Mouse (Mus musculus) heart, embryonic 11.5 days (tissue): Measurements from ENCODE around the gene Ntsr1. TPM values are rescaled to one million over a fixed set of nuclear protein-coding genes. Genes with fewer than 3 reads are reported as not detected.

Experiments used
- ATAC-seq: fragments of 200-750 bp; cut with Nextera tagmentation; replicated peaks from 2 replicates; pipeline ENCODE4 v1.8.0; 2017; ENCODE audit warnings: moderate library complexity; ENCODE audit not compliant: insufficient number of reproducible peaks, low FRiP score, low TSS enrichment
- H3K27ac ChIP-seq: fragments of 300-500 bp; sonication (generic); 2 replicates; pipeline ENCODE4 v1.5.1; 2014; ENCODE audit warnings: mild to moderate bottlenecking, low read depth, low read length
- H3K27me3 ChIP-seq: fragments of 300-500 bp; sonication (generic); 2 replicates; pipeline ENCODE4 v1.6.1; 2014; ENCODE audit warnings: mild to moderate bottlenecking, low read length, mixed read lengths; ENCODE audit not compliant: control insufficient read depth, insufficient read depth
- H3K36me3 ChIP-seq: fragments of 300-500 bp; sonication (generic); 2 replicates; pipeline ENCODE4 v1.6.1; 2014; ENCODE audit warnings: mild to moderate bottlenecking, low read length, moderate library complexity, mixed read lengths; ENCODE audit not compliant: control insufficient read depth, insufficient read depth
- H3K4me1 ChIP-seq: fragments of 300-500 bp; sonication (generic); 2 replicates; pipeline ENCODE4 v1.6.1; 2014; ENCODE audit warnings: low read length; ENCODE audit not compliant: control insufficient read depth, insufficient read depth
- H3K4me2 ChIP-seq: fragments of 300-500 bp; sonication (generic); 2 replicates; pipeline ENCODE4 v1.6.1; 2014; ENCODE audit warnings: mild to moderate bottlenecking, moderate library complexity
- H3K4me3 ChIP-seq: fragments of 300-500 bp; sonication (generic); 2 replicates; pipeline ENCODE4 v1.5.1; 2014; ENCODE audit warnings: low read depth, low read length
- H3K9ac ChIP-seq: fragments of 300-500 bp; sonication (generic); 2 replicates; pipeline ENCODE4 v1.6.1; 2014; ENCODE audit warnings: mild to moderate bottlenecking, low read depth, low read length, moderate library complexity
- H3K9me3 ChIP-seq: fragments of 300-500 bp; sonication (generic); replicated peaks from 2 replicates; pipeline ENCODE4 v1.6.1; 2016; ENCODE audit warnings: low read length; ENCODE audit not compliant: control insufficient read depth
- WGBS: fragments of 180-500 bp; shearing (Covaris S2); extraction: QIAGEN DNeasy Blood & Tissue Kit; methylation state at CpG from one replicate; pipeline ENCODE4 v1.1.7; 2014; ENCODE audit not compliant: insufficient replicate concordance; 5-methylcytosine and 5-hydroxymethylcytosine counted together
- polyA plus RNA-seq: library from polyadenylated mRNA; unstranded; fragments of >200 nt; fragmentation: Nextera tagmentation; extraction: Ambion mirVana; gene quantifications from 2 replicates; pipeline ENCODE4 v1.2.1, GENCODE M21; 2014

The Ntsr1 gene
- polyA plus RNA-seq, 1 experiment from 2014 or later, result 0.36 TPM

DNA sequence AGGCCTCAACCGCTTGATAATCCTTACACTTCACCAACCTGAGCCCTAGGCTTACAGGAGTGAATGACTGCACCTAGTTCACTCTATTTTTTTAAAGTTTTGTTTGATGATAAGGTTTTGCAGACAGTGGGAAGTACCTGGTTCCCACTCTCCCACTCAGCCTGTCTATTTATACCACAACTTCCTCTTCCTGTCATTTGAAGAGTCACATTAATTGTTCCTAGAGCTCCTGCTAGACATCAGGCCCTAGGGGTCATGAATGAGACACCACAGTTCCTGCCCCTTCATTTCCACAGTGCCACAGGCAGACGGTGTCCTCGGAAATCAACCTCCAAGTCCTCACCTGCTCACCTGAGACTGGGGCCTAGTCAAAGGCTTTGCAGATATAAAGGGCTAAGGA is 56.7 kb downstream of the Ntsr1 start:
- Histone ChIP-seq H3K4me3 (no peak overlapping the region), H3K4me1 (no peaks in the 10 kb centered on the region), H3K9ac (no peak overlapping the region), H3K4me2 (no peak overlapping the region), H3K9me3 (no peaks in the 10 kb centered on the region), H3K36me3 (no peaks in the 10 kb centered on the region), H3K27ac (no peak overlapping the region), H3K27me3 (peaks cover 3% of the 10 kb centered on the region; the same call in 1 of the 2 replicates)
- 58% methylated on average over 3 of the region's 3 CpGs for WGBS
- ATAC-seq, result no peak

DNA sequence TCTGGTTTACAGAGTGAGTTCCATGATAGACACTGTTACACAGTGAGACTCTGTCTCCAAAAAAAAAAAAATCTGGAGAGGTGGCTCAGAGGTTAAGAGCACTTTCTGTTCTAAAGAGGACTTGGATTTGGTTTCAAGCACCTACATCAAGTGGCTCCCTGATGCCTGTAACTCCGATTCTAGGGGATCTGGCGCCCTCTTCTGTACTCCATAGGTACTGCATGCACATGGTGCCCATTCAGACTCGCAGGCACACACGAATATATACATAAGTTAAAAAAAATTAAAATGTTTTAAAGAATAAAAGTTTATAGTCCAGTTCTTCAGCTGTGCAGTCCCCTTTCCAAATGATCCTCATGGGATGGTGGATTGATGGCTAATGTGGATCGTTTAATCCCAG is 60.5 kb downstream of the Ntsr1 start:
- Histone ChIP-seq H3K4me3 (no peak overlapping the region), H3K9me3 (no peaks in the 10 kb centered on the region), H3K4me2 (no peak overlapping the region), H3K27ac (no peak overlapping the region), H3K27me3 (peaks cover 8% of the 10 kb centered on the region; the same call in 1 of the 2 replicates), H3K9ac (no peak overlapping the region), H3K36me3 (no peaks in the 10 kb centered on the region), H3K4me1 (no peaks in the 10 kb centered on the region)
- 49% methylated on average over 5 of the region's 5 CpGs for WGBS
- ATAC-seq, result no peak

DNA sequence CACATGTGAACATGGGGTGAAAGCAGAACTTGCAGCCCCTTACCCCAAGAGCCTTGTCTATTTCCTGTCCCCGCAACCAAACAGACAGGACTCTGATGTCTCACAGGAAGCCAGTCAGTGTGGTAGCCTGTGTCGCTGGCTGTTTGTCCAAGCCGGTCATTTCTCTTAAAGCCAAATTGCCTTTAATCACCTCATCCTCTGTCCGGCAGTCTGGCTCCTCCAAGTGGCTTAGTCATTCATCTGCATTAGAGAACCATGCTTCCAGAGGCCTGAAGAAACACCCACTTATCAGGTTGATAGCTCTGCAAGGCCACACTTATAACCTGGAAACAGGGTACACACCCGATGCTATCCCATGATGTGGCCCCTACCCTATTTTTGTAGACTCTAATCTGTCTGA is 62.4 kb downstream of the Ntsr1 start:
- Histone ChIP-seq H3K4me2 (no peak overlapping the region), H3K4me1 (no peaks in the 10 kb centered on the region), H3K9me3 (no peaks in the 10 kb centered on the region), H3K27me3 (peaks cover 8% of the 10 kb centered on the region; the same call in 1 of the 2 replicates), H3K9ac (no peak overlapping the region), H3K4me3 (no peak overlapping the region), H3K27ac (no peak overlapping the region), H3K36me3 (no peaks in the 10 kb centered on the region)
- WGBS, result 47% methylated on average over 5 of the region's 5 CpGs
- no peak for ATAC-seq

DNA sequence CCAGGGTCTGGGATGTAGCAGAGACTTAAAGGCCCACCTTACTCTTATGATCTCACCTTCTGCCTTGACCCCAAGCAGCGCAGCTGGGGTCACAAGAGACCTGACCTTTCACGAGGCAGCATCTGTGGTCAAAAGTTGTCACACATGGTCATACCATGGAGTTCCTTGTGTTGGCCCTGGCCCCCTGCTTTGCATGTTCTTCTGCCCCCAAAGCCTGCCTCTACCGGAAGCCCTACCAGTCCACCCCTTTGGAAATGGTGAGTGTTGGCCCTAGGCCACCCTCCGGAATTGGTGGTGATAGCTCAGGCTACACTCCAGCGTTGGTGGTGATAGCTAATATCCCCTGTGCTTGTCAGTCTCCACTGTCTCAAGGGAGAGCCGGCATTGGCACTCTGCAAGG is 63.5 kb downstream of the Ntsr1 start:
- no peaks in the 10 kb centered on the region for H3K4me1 ChIP-seq
- no peak overlapping the region for H3K27ac ChIP-seq
- no peak for ATAC-seq
- peaks cover 8% of the 10 kb centered on the region; the same call in 1 of the 2 replicates for H3K27me3 ChIP-seq
- H3K9ac ChIP-seq, result no peak overlapping the region
- 60% methylated on average over 6 of the region's 6 CpGs for WGBS
- H3K4me2 ChIP-seq, result no peak overlapping the region
- no peaks in the 10 kb centered on the region for H3K9me3 ChIP-seq
- H3K4me3 ChIP-seq, result no peak overlapping the region
- H3K36me3 ChIP-seq, result no peaks in the 10 kb centered on the region

DNA sequence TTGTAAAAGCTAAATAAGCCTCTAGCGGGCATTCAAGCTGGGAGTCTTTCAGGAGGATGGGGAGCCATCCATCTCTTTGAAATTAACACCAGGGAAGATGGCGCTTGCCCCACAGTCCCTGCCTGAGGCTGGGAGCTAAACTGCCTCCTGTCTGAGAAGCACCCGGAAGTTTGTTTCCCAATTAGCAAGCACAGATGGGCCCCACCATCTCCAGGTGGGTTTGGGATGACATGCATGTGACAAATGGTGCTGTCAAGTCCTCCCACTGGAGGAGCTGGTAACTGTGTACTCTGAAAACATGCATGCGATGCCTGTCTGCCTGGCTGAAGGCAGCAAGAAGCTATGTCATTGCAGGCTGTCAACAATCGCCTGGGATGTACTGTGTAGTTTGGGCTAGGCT is 64.1 kb downstream of the Ntsr1 start:
- no peak overlapping the region for H3K9ac ChIP-seq
- no peak overlapping the region for H3K4me3 ChIP-seq
- H3K4me2 ChIP-seq, result no peak overlapping the region
- peaks cover 8% of the 10 kb centered on the region; the same call in 1 of the 2 replicates for H3K27me3 ChIP-seq
- no peaks in the 10 kb centered on the region for H3K9me3 ChIP-seq
- WGBS, result 37% methylated on average over 5 of the region's 5 CpGs
- no peaks in the 10 kb centered on the region for H3K4me1 ChIP-seq
- H3K36me3 ChIP-seq, result no peaks in the 10 kb centered on the region
- ATAC-seq, result no peak
- no peak overlapping the region for H3K27ac ChIP-seq

DNA sequence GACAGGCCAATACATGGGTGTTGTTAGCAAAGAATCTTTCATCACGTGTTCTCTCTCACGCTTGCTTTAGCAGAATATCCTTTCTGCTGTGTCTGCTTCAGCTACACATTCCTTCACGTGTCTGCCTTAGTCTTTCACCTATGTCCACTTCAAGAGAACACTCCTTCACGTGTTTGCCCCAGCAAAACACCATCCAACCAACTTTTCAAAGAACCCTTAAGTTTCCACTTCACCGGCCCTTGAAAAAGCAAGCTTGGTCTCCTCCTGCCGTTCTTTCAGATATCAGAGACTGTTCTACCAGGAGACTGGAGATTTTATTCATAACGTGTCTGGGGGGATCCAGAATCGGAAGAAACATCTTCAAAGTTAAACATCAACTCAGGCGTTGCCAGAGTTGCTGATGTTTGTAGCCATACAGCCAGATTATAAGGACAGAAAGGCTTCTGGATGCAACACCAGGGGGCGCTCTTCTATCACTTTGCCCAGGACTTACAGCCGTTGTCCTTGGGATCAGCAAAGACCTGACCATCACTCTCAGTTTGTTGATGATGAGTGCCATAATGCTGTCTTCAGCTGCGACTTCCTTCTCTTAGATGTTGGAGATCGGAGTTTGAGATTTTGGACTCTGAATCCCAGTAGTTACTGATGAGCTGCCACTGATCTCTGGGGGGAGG is 66.6 kb downstream of the Ntsr1 start:
- no peak overlapping the region for H3K27ac ChIP-seq
- no peaks in the 10 kb centered on the region for H3K36me3 ChIP-seq
- no peak overlapping the region for H3K9ac ChIP-seq
- H3K9me3 ChIP-seq, result no peaks in the 10 kb centered on the region
- 38% methylated on average over 13 of the region's 13 CpGs for WGBS
- no peak overlapping the region for H3K4me3 ChIP-seq
- no peak overlapping the region for H3K4me2 ChIP-seq
- H3K27me3 ChIP-seq, result peaks cover 8% of the 10 kb centered on the region; the same call in 1 of the 2 replicates
- ATAC-seq, result no peak
- peaks cover 4% of the 10 kb centered on the region; the same call in 1 of the 2 replicates for H3K4me1 ChIP-seq

DNA sequence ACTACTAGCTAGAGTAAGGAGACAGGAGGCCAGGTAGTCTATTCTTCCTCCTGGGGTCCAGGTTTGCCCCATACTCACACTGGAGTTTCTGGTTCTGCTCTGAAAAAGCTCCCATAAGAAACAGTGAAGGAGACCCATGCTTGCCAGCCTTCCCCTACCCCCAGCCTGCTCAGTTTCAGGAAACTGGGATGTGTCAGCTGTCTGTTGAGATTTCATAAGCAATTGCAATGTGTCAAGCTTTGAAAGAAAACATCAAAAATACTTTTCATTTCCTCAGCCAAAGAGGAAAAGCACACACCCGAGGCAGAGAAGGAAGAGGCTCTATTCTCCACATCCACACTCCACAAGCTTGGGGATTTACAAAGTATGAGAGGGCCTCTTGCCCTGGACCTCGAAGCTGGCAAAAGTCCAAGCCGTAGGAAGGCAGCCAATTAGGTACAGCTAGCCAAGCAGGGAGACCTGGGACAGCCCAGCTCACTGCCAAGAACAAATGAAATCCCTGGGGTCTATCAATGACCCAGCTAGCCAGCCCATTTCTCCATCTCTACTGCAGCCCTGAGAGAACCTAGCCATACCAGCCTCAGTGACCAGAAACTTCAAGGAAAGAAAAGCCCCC is 69.4 kb downstream of the Ntsr1 start:
- WGBS, result 43% methylated on average over 3 of the region's 3 CpGs
- no peaks in the 10 kb centered on the region for H3K36me3 ChIP-seq
- peaks cover 4% of the 10 kb centered on the region; the same call in 1 of the 2 replicates for H3K4me1 ChIP-seq
- 0 out of 2 replicates have a peak, but pooled peaks cover 3% of the 10 kb centered on the region for H3K27me3 ChIP-seq
- no peak; the same call in 1 of the 2 replicates for ATAC-seq
- no peak overlapping the region for H3K9ac ChIP-seq
- no peak overlapping the region for H3K4me3 ChIP-seq
- H3K27ac ChIP-seq, result no peak overlapping the region
- no peak overlapping the region for H3K4me2 ChIP-seq
- no peaks in the 10 kb centered on the region for H3K9me3 ChIP-seq

DNA sequence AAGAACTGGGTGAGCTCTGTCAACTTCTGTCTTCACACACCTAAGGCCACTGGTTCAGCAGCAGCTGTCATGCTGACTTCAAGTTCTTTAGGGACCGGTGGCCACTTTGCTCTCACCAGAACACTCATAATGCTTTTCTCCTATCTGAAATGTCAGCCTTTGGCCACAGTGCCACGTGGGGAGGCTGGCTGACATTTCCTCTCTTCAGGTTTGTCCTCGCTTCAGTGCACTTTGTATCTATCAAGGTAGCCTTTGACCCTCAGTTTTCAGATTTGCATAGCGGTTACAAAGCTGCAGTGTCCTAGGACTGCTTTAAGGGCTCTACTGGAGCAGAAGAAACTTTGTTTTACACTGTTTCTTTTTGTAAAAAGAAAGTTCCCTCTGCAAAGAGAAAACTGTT is 76.7 kb downstream of the Ntsr1 start:
- no peak overlapping the region for H3K9ac ChIP-seq
- WGBS, result 37% methylated on average over 4 of the region's 4 CpGs

More for the DNA sequence above, 76.7 kb downstream of the Ntsr1 start:
- H3K36me3 ChIP-seq, result no peaks in the 10 kb centered on the region
- no peaks in the 10 kb centered on the region for H3K9me3 ChIP-seq
- H3K4me1 ChIP-seq, result no peaks in the 10 kb centered on the region
- no peak for ATAC-seq
- H3K27ac ChIP-seq, result no peak overlapping the region
- H3K4me2 ChIP-seq, result no peak overlapping the region
- peaks cover 4% of the 10 kb centered on the region; the same call in 1 of the 2 replicates for H3K27me3 ChIP-seq
- no peak overlapping the region for H3K4me3 ChIP-seq
